Mouse (Mus musculus): ENCODE results near the gene Ado. TPM values are rescaled to one million over a fixed set of nuclear protein-coding genes. Genes with fewer than 3 reads are reported as not detected.

Gene Ado
- total and polyA plus RNA-seq, 2 experiments, result 7.0 to 8.5 TPM

GRCm38 (mm10) chr10:67573310-67573709, 24.6 kb upstream of the Ado start:
- no peak overlapping the region for H3K9ac ChIP-seq (ENCODE audit: low read depth, low read length)
- H3K27ac ChIP-seq (replicated peaks; ENCODE audit: insufficient read depth, low read depth, low read length), result no peak overlapping the region
- TF ChIP-seq CTCF (IDR thresholded peaks at IDR 0.05; ENCODE audit: low read depth, low read length) (no peak), POLR2A (IDR thresholded peaks at IDR 0.05; ENCODE audit: extremely low read depth, insufficient read depth, low read length) (no peak)
- no peaks in the 10 kb centered on the region for H3K36me3 ChIP-seq (ENCODE audit: control insufficient read depth, insufficient read depth, low read length)
- no peaks in the 10 kb centered on the region for H3K79me2 ChIP-seq (ENCODE audit: control insufficient read depth, insufficient read depth, low read length)
- 91% methylated on average over 8 of the region's 8 CpGs for WGBS
- H3K4me1 ChIP-seq (ENCODE audit: control insufficient read depth, insufficient read depth, low read length), result no peaks in the 10 kb centered on the region
- DNase-seq (ENCODE audit: extremely low read depth, low read depth, low spot score), result no peak
- H3K4me3 ChIP-seq (ENCODE audit: insufficient read depth, low read depth, low read length), result no peak overlapping the region
- H3K27me3 ChIP-seq (ENCODE audit: control insufficient read depth, insufficient read depth, low read length), result no peaks in the 10 kb centered on the region

- H3K4me1 ChIP-seq (ENCODE audit: control insufficient read depth, insufficient read depth, low read length), result no peaks in the 10 kb centered on the region
- no peaks in the 10 kb centered on the region for H3K36me3 ChIP-seq (ENCODE audit: control insufficient read depth, insufficient read depth, low read length)
- DNase-seq (ENCODE audit: extremely low read depth, low read depth, low spot score), result no peak
- TF ChIP-seq CTCF (IDR thresholded peaks at IDR 0.05; ENCODE audit: low read depth, low read length) (no peak), POLR2A (IDR thresholded peaks at IDR 0.05; ENCODE audit: extremely low read depth, insufficient read depth, low read length) (no peak)
- no peak overlapping the region for H3K9ac ChIP-seq (ENCODE audit: low read depth, low read length)
- no peaks in the 10 kb centered on the region for H3K27me3 ChIP-seq (ENCODE audit: control insufficient read depth, insufficient read depth, low read length)
- 80% methylated on average over 14 of the region's 14 CpGs for WGBS
- H3K79me2 ChIP-seq (ENCODE audit: control insufficient read depth, insufficient read depth, low read length), result no peaks in the 10 kb centered on the region
- no peak overlapping the region for H3K27ac ChIP-seq (replicated peaks; ENCODE audit: insufficient read depth, low read depth, low read length)
- H3K4me3 ChIP-seq (ENCODE audit: insufficient read depth, low read depth, low read length), result no peak overlapping the region
These were observed 22.7 kb upstream of the Ado start for GRCm38 (mm10) chr10:67571443-67571842.

- Histone ChIP-seq H3K79me2 (ENCODE audit: control insufficient read depth, insufficient read depth, low read length) (no peaks in the 10 kb centered on the region), H3K4me1 (ENCODE audit: control insufficient read depth, insufficient read depth, low read length) (no peaks in the 10 kb centered on the region), H3K27me3 (ENCODE audit: control insufficient read depth, insufficient read depth, low read length) (no peaks in the 10 kb centered on the region), H3K9ac (ENCODE audit: low read depth, low read length) (no peak overlapping the region), H3K4me3 (ENCODE audit: insufficient read depth, low read depth, low read length) (no peak overlapping the region), H3K27ac (replicated peaks; ENCODE audit: insufficient read depth, low read depth, low read length) (no peak overlapping the region), H3K36me3 (ENCODE audit: control insufficient read depth, insufficient read depth, low read length) (no peaks in the 10 kb centered on the region)
- TF ChIP-seq POLR2A (IDR thresholded peaks at IDR 0.05; ENCODE audit: extremely low read depth, insufficient read depth, low read length), result no peak
- no peak for TF ChIP-seq CTCF (IDR thresholded peaks at IDR 0.05; ENCODE audit: low read depth, low read length)
- no peak for DNase-seq (ENCODE audit: extremely low read depth, low read depth, low spot score)
- 73% methylated on average over 7 of the region's 7 CpGs for WGBS
These were observed 20.8 kb upstream of the Ado start for GRCm38 (mm10) chr10:67569539-67569938.

GRCm38 (mm10) chr10:67566104-67566503, 17.3 kb upstream of the Ado start:
- H3K4me1 ChIP-seq (ENCODE audit: control insufficient read depth, insufficient read depth, low read length), result no peaks in the 10 kb centered on the region
- TF ChIP-seq CTCF (IDR thresholded peaks at IDR 0.05; ENCODE audit: low read depth, low read length) (no peak), POLR2A (IDR thresholded peaks at IDR 0.05; ENCODE audit: extremely low read depth, insufficient read depth, low read length) (no peak)
- H3K27me3 ChIP-seq (ENCODE audit: control insufficient read depth, insufficient read depth, low read length), result no peaks in the 10 kb centered on the region
- no peak for DNase-seq (ENCODE audit: extremely low read depth, low read depth, low spot score)
- H3K36me3 ChIP-seq (ENCODE audit: control insufficient read depth, insufficient read depth, low read length), result no peaks in the 10 kb centered on the region
- no peak overlapping the region for H3K9ac ChIP-seq (ENCODE audit: low read depth, low read length)
- no peak overlapping the region for H3K4me3 ChIP-seq (ENCODE audit: insufficient read depth, low read depth, low read length)
- 69% methylated on average over 8 of the region's 8 CpGs for WGBS
- H3K27ac ChIP-seq (replicated peaks; ENCODE audit: insufficient read depth, low read depth, low read length), result no peak overlapping the region
- no peaks in the 10 kb centered on the region for H3K79me2 ChIP-seq (ENCODE audit: control insufficient read depth, insufficient read depth, low read length)

GRCm38 (mm10) chr10:67564509-67564908, 15.8 kb upstream of the Ado start:
- H3K4me3 ChIP-seq (ENCODE audit: insufficient read depth, low read depth, low read length), result no peak overlapping the region
- WGBS, result 85% methylated on average over 7 of the region's 7 CpGs
- DNase-seq (ENCODE audit: extremely low read depth, low read depth, low spot score), result no peak

GRCm38 (mm10) chr10:67561185-67561584, 12.4 kb upstream of the Ado start:
- H3K27ac ChIP-seq (replicated peaks; ENCODE audit: insufficient read depth, low read depth, low read length), result no peak overlapping the region
- no peak overlapping the region for H3K4me3 ChIP-seq (ENCODE audit: insufficient read depth, low read depth, low read length)
- DNase-seq (ENCODE audit: extremely low read depth, low read depth, low spot score), result no peak
- H3K79me2 ChIP-seq (ENCODE audit: control insufficient read depth, insufficient read depth, low read length), result no peaks in the 10 kb centered on the region
- WGBS, result 70% methylated on average over 1 of the region's 1 CpGs
- H3K9ac ChIP-seq (ENCODE audit: low read depth, low read length), result no peak overlapping the region
- TF ChIP-seq POLR2A (IDR thresholded peaks at IDR 0.05; ENCODE audit: extremely low read depth, insufficient read depth, low read length) (no peak), CTCF (IDR thresholded peaks at IDR 0.05; ENCODE audit: low read depth, low read length) (no peak)
- no peaks in the 10 kb centered on the region for H3K36me3 ChIP-seq (ENCODE audit: control insufficient read depth, insufficient read depth, low read length)
- H3K4me1 ChIP-seq (ENCODE audit: control insufficient read depth, insufficient read depth, low read length), result no peaks in the 10 kb centered on the region
- 0 out of 2 replicates have a peak, but pooled peaks cover 2% of the 10 kb centered on the region for H3K27me3 ChIP-seq (ENCODE audit: control insufficient read depth, insufficient read depth, low read length)

More at GRCm38 (mm10) chr10:67564509-67564908, 15.8 kb upstream of the Ado start:
- Histone ChIP-seq H3K9ac (ENCODE audit: low read depth, low read length) (no peak overlapping the region), H3K4me1 (ENCODE audit: control insufficient read depth, insufficient read depth, low read length) (no peaks in the 10 kb centered on the region), H3K27ac (replicated peaks; ENCODE audit: insufficient read depth, low read depth, low read length) (no peak overlapping the region), H3K27me3 (ENCODE audit: control insufficient read depth, insufficient read depth, low read length) (no peaks in the 10 kb centered on the region), H3K36me3 (ENCODE audit: control insufficient read depth, insufficient read depth, low read length) (no peaks in the 10 kb centered on the region), H3K79me2 (ENCODE audit: control insufficient read depth, insufficient read depth, low read length) (no peaks in the 10 kb centered on the region)
- TF ChIP-seq POLR2A (IDR thresholded peaks at IDR 0.05; ENCODE audit: extremely low read depth, insufficient read depth, low read length) (no peak), CTCF (IDR thresholded peaks at IDR 0.05; ENCODE audit: low read depth, low read length) (no peak)

Measured in liver, adult 2 months (tissue).